Mouse (Mus musculus): ENCODE measurements at regions not wholly inside any gene's neighbourhood (a gene's known extent, or its start where the extent isn't known, plus 50 kb on each side); places are given as distances from the start of the nearest gene placed in this dataset.
A peak's percentile ranks its signal among the peaks of the same experiment; 100 is the strongest.

DNA sequence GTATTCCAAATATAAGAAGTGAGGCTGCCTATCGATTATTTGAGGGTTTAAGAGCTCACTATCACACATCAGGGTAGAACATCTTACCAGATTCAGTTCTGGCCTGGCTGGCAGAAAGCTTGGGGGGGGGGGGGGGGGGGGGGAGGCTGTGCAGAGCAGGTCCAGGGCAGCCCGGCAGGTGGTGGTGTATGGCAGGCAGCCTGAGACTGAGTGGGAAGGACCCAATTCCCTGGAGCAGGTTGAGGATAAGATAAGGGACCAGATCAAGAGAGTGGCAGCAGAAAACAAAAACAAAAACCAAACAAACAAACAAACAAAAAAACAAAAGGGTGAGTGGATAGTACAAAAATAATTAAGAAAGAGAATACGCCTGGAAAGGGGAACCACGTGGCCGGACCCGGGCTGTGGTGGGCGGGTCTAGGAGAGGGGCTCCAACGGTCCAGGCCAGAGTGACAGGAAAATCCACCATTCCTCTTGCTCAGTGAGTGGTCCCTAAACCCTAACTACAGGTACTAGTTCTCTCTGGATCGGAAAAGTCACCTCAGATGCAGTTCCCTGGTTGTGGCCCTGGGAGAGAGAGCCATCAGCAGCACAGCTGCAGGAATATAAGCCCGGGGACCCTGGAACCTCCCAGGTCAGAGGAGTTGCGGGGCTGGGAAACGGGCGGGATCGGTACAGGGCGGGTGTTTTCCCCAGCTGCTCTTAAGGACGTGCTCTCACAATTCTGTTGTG lies 73.3 kb downstream of the Vmn2r112 start:
- peak overlapping the region; percentile 53 for H3K4me3 ChIP-seq
- H3K27ac ChIP-seq, result peak overlapping the region; percentile 74
- DNase-seq (ENCODE audit: extremely low spot score, low spot score), result peak; percentile 36
- 20% methylated on average over 16 of the region's 16 CpGs for WGBS
- H3K4me1 ChIP-seq, result no peaks in the 10 kb centered on the region
- no peaks in the 10 kb centered on the region for H3K27me3 ChIP-seq (ENCODE audit: poor library complexity, severe bottlenecking)
- no peaks in the 10 kb centered on the region for H3K36me3 ChIP-seq (replicated peaks)
- peaks cover 3% of the 10 kb centered on the region; the same call in 1 of the 2 replicates for H3K9me3 ChIP-seq
